Mouse (Mus musculus): Measurements from ENCODE around the gene Tmem266. TPM values are rescaled to one million over a fixed set of nuclear protein-coding genes. Genes with fewer than 3 reads are reported as not detected.

The Tmem266 gene
- polyA plus RNA-seq, 1 experiment from 2014 or later = 0.20 TPM

DNA sequence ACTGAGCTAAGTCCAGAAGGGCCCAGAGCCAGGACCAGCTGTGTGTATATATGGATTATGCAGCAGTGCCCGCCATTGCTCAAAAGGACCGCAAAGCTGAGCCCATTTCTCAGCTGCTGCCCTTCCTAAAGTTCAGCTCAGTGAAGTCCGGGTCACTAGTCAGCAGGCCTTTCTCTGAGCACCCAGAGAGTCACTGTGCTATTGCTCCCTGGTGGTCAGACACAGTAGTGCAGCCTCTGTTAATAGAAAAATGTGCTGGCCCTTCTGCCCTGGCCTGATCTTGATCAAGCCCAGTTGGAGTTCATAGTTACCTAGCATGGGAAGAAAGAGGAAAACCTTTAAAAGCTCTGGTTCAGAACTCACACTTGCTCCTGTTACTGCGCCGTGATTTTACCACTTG, 55.7 kb downstream of the Tmem266 start:
- H3K4me3 ChIP-seq (ENCODE audit: low read length) = no peak overlapping the region
- H3K4me1 ChIP-seq (replicated peaks; ENCODE audit: control insufficient read depth, insufficient read depth, low read length) = no peaks in the 10 kb centered on the region
- no peaks in the 10 kb centered on the region for H3K27me3 ChIP-seq (ENCODE audit: control insufficient read depth, insufficient read depth, low read depth, low read length)
- ATAC-seq (ENCODE audit: low read depth) = no peak
- H3K9ac ChIP-seq (ENCODE audit: low read length) = no peak overlapping the region
- no peak overlapping the region for H3K27ac ChIP-seq (ENCODE audit: low read length)
- no peaks in the 10 kb centered on the region for H3K36me3 ChIP-seq (ENCODE audit: control insufficient read depth, insufficient read depth, low read length)
- WGBS = 24% methylated on average over 5 of the region's 5 CpGs
- H3K9me3 ChIP-seq (ENCODE audit: control insufficient read depth, low read length) = no peaks in the 10 kb centered on the region
- no peak overlapping the region for H3K4me2 ChIP-seq (ENCODE audit: low read depth, low read length)

DNA sequence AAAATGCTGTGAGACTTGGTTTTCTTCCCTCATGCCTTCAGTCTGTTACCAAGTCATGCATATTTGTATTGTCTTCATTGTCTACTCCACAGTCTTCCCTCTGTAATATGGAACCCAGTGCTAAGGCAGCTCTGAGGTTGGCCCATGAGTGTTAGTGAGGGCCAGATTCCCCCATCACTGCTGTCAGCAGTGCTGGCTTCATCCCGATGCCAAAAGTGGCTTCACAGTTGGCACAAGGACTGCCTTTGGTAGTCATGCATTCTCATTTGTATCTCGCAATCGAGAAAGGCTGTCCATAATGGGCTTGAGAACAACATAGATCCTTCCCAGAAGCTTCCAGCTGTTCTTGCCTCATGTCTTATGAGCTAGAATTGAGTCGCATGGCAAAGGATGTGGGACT, 59.4 kb downstream of the Tmem266 start:
- no peak overlapping the region for H3K4me3 ChIP-seq (ENCODE audit: low read length)
- no peak overlapping the region for H3K27ac ChIP-seq (ENCODE audit: low read length)
- WGBS = 86% methylated on average over 4 of the region's 4 CpGs

DNA sequence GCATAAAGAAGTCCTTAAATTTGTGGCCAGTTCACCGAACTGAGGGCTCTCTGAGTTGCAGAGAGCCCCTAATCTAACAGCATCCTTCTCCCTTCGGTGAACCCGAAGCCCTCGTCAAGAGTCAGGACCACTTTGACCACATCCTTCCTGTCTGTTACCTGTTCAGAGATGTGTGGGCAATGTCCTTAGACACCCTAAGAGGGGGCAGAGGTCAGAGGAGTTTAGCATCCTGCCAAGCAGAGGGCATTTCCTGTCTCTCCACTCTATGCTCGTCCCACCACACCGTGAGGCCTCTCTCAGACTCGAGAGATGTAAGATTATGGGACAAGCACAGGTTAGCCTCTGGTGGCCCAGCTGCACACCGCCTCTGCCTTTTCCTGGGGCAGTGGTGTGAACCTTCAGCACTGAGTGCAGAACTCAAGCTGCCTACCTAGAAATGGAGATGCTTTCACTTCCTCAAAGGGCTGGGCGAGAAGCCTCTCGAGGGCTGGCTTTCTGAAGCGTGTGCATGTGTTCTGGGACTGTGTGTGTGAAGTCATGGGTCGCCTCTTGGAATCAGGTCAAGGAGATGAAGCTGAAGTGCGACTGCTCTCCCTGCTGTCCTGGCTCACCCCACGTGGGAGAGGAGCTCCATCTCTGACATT, 61.3 kb downstream of the Tmem266 start:
- H3K27ac ChIP-seq (ENCODE audit: low read length) = no peak overlapping the region
- no peak overlapping the region for H3K4me3 ChIP-seq (ENCODE audit: low read length)
- no peaks in the 10 kb centered on the region for H3K9me3 ChIP-seq (ENCODE audit: control insufficient read depth, low read length)
- 63% methylated on average over 14 of the region's 14 CpGs for WGBS
- H3K4me2 ChIP-seq (ENCODE audit: low read depth, low read length) = no peak overlapping the region
- ATAC-seq (ENCODE audit: low read depth) = no peak
- no peaks in the 10 kb centered on the region for H3K36me3 ChIP-seq (ENCODE audit: control insufficient read depth, insufficient read depth, low read length)
- no peaks in the 10 kb centered on the region for H3K27me3 ChIP-seq (ENCODE audit: control insufficient read depth, insufficient read depth, low read depth, low read length)
- H3K9ac ChIP-seq (ENCODE audit: low read length) = no peak overlapping the region
- no peaks in the 10 kb centered on the region for H3K4me1 ChIP-seq (replicated peaks; ENCODE audit: control insufficient read depth, insufficient read depth, low read length)

More for the DNA sequence above, 59.4 kb downstream of the Tmem266 start:
- Histone ChIP-seq H3K9ac (ENCODE audit: low read length) (no peak overlapping the region), H3K27me3 (ENCODE audit: control insufficient read depth, insufficient read depth, low read depth, low read length) (no peaks in the 10 kb centered on the region), H3K4me2 (ENCODE audit: low read depth, low read length) (no peak overlapping the region), H3K4me1 (replicated peaks; ENCODE audit: control insufficient read depth, insufficient read depth, low read length) (no peaks in the 10 kb centered on the region), H3K9me3 (ENCODE audit: control insufficient read depth, low read length) (no peaks in the 10 kb centered on the region), H3K36me3 (ENCODE audit: control insufficient read depth, insufficient read depth, low read length) (no peaks in the 10 kb centered on the region)
- no peak for ATAC-seq (ENCODE audit: low read depth)

DNA sequence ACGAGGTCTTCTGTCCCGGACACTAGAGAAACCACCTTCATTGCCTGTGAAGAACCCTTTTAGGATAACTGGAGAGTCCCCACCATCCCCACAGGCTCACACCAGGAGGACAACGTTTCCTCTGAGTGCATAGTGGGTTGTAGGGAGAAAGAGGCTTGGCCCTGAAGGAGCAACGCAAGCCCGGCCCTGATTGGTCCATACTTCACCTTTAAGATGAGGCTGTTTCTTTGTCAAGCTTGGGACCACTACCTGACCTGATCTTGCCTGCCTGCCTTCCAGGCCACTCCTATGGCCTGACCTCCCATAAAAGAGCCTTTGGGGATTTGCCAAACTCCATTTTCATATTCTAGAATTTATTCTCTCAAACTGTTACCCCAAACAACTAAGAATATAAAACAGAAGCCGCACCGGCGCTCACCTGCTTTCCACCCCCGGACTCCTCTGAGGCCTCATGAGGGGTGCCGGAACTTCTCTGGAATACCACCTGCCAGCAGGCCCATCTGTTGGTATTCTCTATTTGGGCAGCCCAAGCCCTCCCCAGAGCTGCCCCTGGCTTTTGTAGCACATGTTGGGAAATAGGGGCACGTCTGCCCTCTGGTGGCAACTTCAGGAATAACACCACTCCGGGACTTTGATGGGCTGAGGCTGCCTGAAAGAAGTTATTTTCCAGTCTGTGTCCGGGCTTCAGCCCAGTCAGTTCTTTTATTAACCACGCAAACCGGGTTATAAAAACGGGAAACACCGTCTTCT, 65.4 kb downstream of the Tmem266 start:
- no peaks in the 10 kb centered on the region for H3K9me3 ChIP-seq (ENCODE audit: control insufficient read depth, low read length)
- WGBS = 30% methylated on average over 17 of the region's 17 CpGs
- H3K4me1 ChIP-seq (replicated peaks; ENCODE audit: control insufficient read depth, insufficient read depth, low read length) = no peaks in the 10 kb centered on the region
- no peak overlapping the region for H3K4me2 ChIP-seq (ENCODE audit: low read depth, low read length)
- H3K36me3 ChIP-seq (ENCODE audit: control insufficient read depth, insufficient read depth, low read length) = no peaks in the 10 kb centered on the region
- H3K9ac ChIP-seq (ENCODE audit: low read length) = no peak overlapping the region
- H3K27ac ChIP-seq (ENCODE audit: low read length) = no peak overlapping the region
- H3K27me3 ChIP-seq (ENCODE audit: control insufficient read depth, insufficient read depth, low read depth, low read length) = no peaks in the 10 kb centered on the region
- ATAC-seq (ENCODE audit: low read depth) = peak; percentile 49; the same call in 1 of the 2 replicates
- H3K4me3 ChIP-seq (ENCODE audit: low read length) = no peak overlapping the region

DNA sequence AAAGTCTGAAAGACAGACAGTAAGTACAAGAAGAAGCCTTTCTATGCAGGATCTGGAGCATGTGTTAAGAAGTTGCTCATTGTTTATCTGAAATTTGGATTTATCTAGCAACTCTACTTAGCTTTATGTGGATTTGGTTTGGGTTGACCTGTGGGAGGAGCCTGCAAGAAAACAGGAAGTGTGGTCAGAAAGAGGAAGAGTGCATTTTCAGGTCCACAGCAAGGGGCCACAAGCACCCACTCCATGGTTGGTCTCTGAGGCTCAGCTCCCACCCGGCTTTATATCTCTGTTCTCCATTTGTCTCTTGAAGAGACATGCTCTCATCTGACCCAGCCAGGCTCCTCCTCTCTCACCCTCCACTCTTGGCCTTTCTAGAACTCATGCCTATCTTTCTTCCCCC, 68.9 kb downstream of the Tmem266 start:
- Histone ChIP-seq H3K4me3 (ENCODE audit: low read length) (no peak overlapping the region), H3K27ac (ENCODE audit: low read length) (no peak overlapping the region)

DNA sequence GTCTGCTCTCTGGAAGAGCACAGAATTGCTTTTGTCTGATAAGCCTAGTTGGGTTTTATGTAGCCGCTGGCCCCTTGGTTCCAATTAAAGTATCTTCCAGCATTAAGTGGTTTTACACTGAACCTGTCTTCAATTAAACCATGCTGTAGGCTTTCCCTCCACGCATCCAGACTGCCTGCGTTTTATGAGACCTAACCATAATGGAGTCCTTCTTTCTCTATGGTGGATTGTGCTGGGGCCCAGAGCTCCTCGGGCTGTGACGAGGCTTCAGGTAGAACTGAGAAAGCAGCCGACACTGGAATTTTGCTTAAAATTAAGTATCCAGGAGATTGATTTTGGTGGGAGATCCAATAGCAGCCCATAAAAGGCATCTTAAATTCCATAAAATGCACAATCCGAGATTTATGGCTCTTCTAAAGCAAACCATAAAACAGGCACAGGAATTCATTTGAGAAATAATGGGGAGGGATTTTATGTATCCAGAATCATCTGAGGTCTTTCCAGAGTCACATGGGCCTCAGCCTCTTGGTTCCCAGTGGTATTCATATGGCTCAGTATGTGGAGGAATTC, 72.4 kb downstream of the Tmem266 start:
- ATAC-seq (ENCODE audit: low read depth) = no peak
- Histone ChIP-seq H3K4me1 (replicated peaks; ENCODE audit: control insufficient read depth, insufficient read depth, low read length) (no peaks in the 10 kb centered on the region), H3K9me3 (ENCODE audit: control insufficient read depth, low read length) (no peaks in the 10 kb centered on the region), H3K4me3 (ENCODE audit: low read length) (no peak overlapping the region), H3K9ac (ENCODE audit: low read length) (no peak overlapping the region), H3K4me2 (ENCODE audit: low read depth, low read length) (no peak overlapping the region), H3K36me3 (ENCODE audit: control insufficient read depth, insufficient read depth, low read length) (no peaks in the 10 kb centered on the region), H3K27me3 (ENCODE audit: control insufficient read depth, insufficient read depth, low read depth, low read length) (no peaks in the 10 kb centered on the region), H3K27ac (ENCODE audit: low read length) (no peak overlapping the region)
- 85% methylated on average over 7 of the region's 7 CpGs for WGBS

More for the DNA sequence above, 68.9 kb downstream of the Tmem266 start:
- WGBS = 73% methylated on average over 1 of the region's 1 CpGs
- Histone ChIP-seq H3K9ac (ENCODE audit: low read length) (no peak overlapping the region), H3K9me3 (ENCODE audit: control insufficient read depth, low read length) (no peaks in the 10 kb centered on the region), H3K4me2 (ENCODE audit: low read depth, low read length) (no peak overlapping the region), H3K27me3 (ENCODE audit: control insufficient read depth, insufficient read depth, low read depth, low read length) (no peaks in the 10 kb centered on the region), H3K4me1 (replicated peaks; ENCODE audit: control insufficient read depth, insufficient read depth, low read length) (no peaks in the 10 kb centered on the region), H3K36me3 (ENCODE audit: control insufficient read depth, insufficient read depth, low read length) (no peaks in the 10 kb centered on the region)
- no peak for ATAC-seq (ENCODE audit: low read depth)

DNA sequence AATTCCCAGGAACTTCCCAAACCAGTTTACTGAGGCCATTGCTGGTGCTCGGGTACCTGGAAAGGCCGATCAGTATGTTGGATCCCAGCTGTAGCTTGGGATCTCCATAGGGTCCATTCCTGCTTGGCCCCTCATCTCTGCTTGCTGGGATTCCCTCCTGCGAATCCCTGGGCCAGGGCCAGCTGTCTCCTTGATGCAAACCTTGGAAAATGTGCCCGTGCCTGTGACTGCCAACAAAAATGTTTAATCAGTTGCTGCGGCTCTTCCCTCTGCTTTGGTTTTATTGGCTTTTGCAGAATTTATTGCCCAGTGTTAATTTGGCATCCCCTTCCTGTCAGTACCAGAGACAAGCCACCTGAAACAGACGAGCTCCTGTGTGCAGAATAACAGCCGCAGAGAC, 75.6 kb downstream of the Tmem266 start:
- Histone ChIP-seq H3K27me3 (ENCODE audit: control insufficient read depth, insufficient read depth, low read depth, low read length) (no peaks in the 10 kb centered on the region), H3K4me1 (replicated peaks; ENCODE audit: control insufficient read depth, insufficient read depth, low read length) (no peaks in the 10 kb centered on the region; the same call in 1 of the 2 replicates), H3K4me3 (ENCODE audit: low read length) (no peak overlapping the region), H3K36me3 (ENCODE audit: control insufficient read depth, insufficient read depth, low read length) (no peaks in the 10 kb centered on the region), H3K4me2 (ENCODE audit: low read depth, low read length) (no peak overlapping the region), H3K27ac (ENCODE audit: low read length) (no peak overlapping the region), H3K9me3 (ENCODE audit: control insufficient read depth, low read length) (no peaks in the 10 kb centered on the region), H3K9ac (ENCODE audit: low read length) (no peak overlapping the region)
- WGBS = 61% methylated on average over 7 of the region's 7 CpGs
- ATAC-seq (ENCODE audit: low read depth) = no peak

DNA sequence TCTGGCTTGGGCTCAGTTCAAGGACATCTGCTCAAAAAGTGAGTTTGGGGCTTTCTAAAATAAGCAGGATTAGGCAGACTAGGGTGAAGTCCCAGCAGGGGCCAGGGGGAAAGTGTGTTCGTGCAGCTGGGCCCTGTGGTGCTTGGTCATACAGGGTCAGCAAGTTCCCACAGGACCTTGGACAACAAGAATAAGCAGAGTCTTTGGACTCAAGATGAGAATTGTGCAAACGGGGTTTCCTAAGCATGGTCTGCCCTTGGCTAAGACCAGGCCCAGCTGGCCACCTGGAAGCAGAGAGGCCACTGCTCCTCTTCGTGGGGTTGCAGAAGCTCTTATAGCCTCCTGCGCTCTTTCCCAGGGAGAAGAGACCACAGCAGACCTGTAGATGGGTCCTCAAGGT, 77.5 kb downstream of the Tmem266 start:
- no peak overlapping the region for H3K4me3 ChIP-seq (ENCODE audit: low read length)
- H3K27ac ChIP-seq (ENCODE audit: low read length) = no peak overlapping the region
- H3K9me3 ChIP-seq (ENCODE audit: control insufficient read depth, low read length) = no peaks in the 10 kb centered on the region
- ATAC-seq (ENCODE audit: low read depth) = no peak
- H3K4me1 ChIP-seq (replicated peaks; ENCODE audit: control insufficient read depth, insufficient read depth, low read length) = no peaks in the 10 kb centered on the region; the same call in 1 of the 2 replicates
- H3K36me3 ChIP-seq (ENCODE audit: control insufficient read depth, insufficient read depth, low read length) = no peaks in the 10 kb centered on the region
- no peaks in the 10 kb centered on the region for H3K27me3 ChIP-seq (ENCODE audit: control insufficient read depth, insufficient read depth, low read depth, low read length)
- WGBS = 81% methylated on average over 4 of the region's 4 CpGs
- no peak overlapping the region for H3K9ac ChIP-seq (ENCODE audit: low read length)
- no peak overlapping the region for H3K4me2 ChIP-seq (ENCODE audit: low read depth, low read length)

DNA sequence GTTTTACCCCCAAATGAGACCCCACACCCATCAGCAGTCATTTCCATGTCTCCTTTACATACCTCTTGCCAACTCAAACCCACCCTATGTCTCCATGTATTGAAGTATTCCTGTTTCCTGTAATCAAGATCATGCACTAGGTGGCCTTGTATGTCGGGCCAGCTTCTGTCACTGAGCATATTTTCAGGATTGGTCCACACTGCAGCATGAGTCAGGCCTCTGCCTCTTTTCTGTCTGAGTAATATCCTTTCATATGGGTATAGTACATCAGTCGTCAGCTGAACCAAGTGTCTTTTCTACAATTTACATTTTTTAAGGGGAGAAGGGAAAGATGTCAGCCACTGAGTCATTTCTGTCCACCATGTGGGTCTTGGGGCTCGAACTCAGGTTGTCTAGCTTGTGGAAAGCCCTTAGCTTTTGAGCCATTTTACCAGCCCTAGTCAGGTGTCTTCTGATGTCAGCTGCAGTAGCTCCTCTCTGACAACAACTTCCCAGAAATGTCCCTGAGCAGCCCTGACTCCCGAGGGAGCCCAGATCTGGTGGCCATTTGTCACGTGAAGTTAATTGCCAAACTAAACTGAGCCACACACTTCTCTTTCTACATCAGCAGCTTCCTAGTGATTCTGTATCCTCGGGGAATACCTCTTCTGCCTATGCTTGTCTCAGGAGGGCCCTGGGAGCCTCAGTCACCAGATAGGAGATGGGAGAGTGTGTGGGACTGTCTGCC, 78.4 kb downstream of the Tmem266 start:
- Histone ChIP-seq H3K36me3 (ENCODE audit: control insufficient read depth, insufficient read depth, low read length) (no peaks in the 10 kb centered on the region), H3K4me2 (ENCODE audit: low read depth, low read length) (no peak overlapping the region), H3K9me3 (ENCODE audit: control insufficient read depth, low read length) (no peaks in the 10 kb centered on the region), H3K27me3 (ENCODE audit: control insufficient read depth, insufficient read depth, low read depth, low read length) (no peaks in the 10 kb centered on the region), H3K9ac (ENCODE audit: low read length) (no peak overlapping the region), H3K4me3 (ENCODE audit: low read length) (no peak overlapping the region), H3K27ac (ENCODE audit: low read length) (no peak overlapping the region), H3K4me1 (replicated peaks; ENCODE audit: control insufficient read depth, insufficient read depth, low read length) (no peaks in the 10 kb centered on the region; the same call in 1 of the 2 replicates)
- no peak for ATAC-seq (ENCODE audit: low read depth)
- 54% methylated on average over 6 of the region's 6 CpGs for WGBS

All from lung, embryonic 16.5 days (tissue).